15 mouse cellular contexts compared by ENCODE assay signal in the genomic region with DNA sequence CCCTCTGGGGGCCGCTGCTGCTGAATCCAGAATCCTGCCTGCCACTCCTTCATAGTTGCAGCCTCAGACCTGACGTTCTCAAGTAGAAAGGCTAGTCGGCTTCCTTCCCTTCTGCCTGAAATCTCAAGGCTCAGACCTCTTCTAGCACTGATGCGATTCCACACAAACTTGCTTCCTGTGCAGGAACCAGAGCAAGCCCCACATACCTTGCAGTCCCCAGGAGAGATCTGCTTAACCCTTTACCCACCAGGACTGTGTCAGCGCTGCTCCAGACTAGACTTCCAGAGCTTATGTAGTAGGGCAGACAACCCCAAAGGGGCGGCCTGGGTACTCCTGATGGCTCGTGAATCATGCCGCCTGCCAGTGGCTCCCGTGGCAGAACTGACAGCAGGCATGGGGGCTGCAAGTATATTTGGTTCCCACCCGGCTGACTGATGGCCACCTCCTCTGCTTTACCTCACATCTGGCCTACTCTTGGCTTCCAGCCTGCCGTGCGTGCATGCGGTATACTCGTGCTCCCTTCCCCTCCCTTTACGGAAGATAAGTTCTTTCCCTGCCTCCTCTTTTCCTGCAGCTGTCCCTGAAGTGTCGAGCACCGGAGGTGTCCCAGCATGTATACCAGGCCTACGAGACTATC. TPM values are rescaled to one million over a fixed set of nuclear protein-coding genes. Genes with fewer than 3 reads are reported as not detected.
A peak's percentile ranks its signal among the peaks of the same experiment; 100 is the strongest.
DNase-seq lines count a peak whose midpoint lies in the region; ATAC-seq and TF ChIP-seq lines count a peak whose summit lies in the region.
"Had no signal": no experiment of that assay in that cellular context is flagged by ENCODE, and none has a peak within 500 bp of the region (broad histone marks: within the 10 kb centered on the region; RNA-seq: fewer than 3 reads in every experiment).

No protein-coding gene starts in this region.

- H3K9ac ChIP-seq in heart, postnatal 0 days (replicated peaks; ENCODE audit: low read depth, low read length) = no peak overlapping the region
- H3K9ac ChIP-seq: neural tube, embryonic 13.5 days had no signal

- H3K9me3 ChIP-seq in heart, postnatal 0 days (replicated peaks; ENCODE audit: control insufficient read depth, low read length) = no peaks in the 10 kb centered on the region
- H3K9me3 ChIP-seq in forebrain, embryonic 10.5 days = no peaks in the 10 kb centered on the region
- H3K9me3 ChIP-seq: neural tube, embryonic 13.5 days had no signal

- intact Hi-C loops in heart, postnatal 25 days (cut with DNase I) = no loop called here
- intact Hi-C loops in left cerebral cortex, postnatal 14 days (cut with DNase I) = no loop called here

- no peak overlapping the region for H3K27ac ChIP-seq in heart, postnatal 0 days (ENCODE audit: low read depth)
- H3K27ac ChIP-seq in forebrain, embryonic 10.5 days = no peak overlapping the region
- H3K27ac ChIP-seq: neural tube, embryonic 13.5 days had no signal

- no peak for TF ChIP-seq CTCF in heart, postnatal 0 days (IDR thresholded peaks at IDR 0.05; ENCODE audit: low read depth)

- TF ChIP-seq EP300 in heart, postnatal 0 days (IDR thresholded peaks at IDR 0.05; ENCODE audit: low read depth) = no peak

- no peaks in the 10 kb centered on the region for H3K27me3 ChIP-seq in heart, postnatal 0 days (ENCODE audit: control insufficient read depth, insufficient read depth, low read length)
- no peaks in the 10 kb centered on the region for H3K27me3 ChIP-seq in forebrain, embryonic 10.5 days (ENCODE audit: poor library complexity, severe bottlenecking)
- H3K27me3 ChIP-seq: neural tube, embryonic 13.5 days had no signal

- H3K36me3 ChIP-seq in heart, postnatal 0 days (replicated peaks; ENCODE audit: control insufficient read depth, insufficient read depth, low read length) = peaks cover 43% of the 10 kb centered on the region
- peaks cover 70% of the 10 kb centered on the region for H3K36me3 ChIP-seq in forebrain, embryonic 10.5 days (replicated peaks)

- DNase-seq in heart, postnatal 0 days (ENCODE audit: low spot score) = no peak
- DNase-seq in heart, postnatal 25 days (ENCODE audit: low spot score) = no peak
- peak; percentile 80 to 87 for DNase-seq in frontal cortex, adult 2 months (ENCODE audit: extremely low spot score in 1 of 2, low spot score in 1 of 2)
- peak; percentile 65 to 90 for DNase-seq in left cerebral cortex, postnatal 14 days (ENCODE audit: low spot score in 2 of 2)
- DNase-seq in right cerebral cortex, postnatal 14 days = peak; percentile 69
- no peak for DNase-seq in forebrain, embryonic 10.5 days (ENCODE audit: extremely low spot score, low spot score)
- no peak for DNase-seq in embryo, embryonic 10.5 days (ENCODE audit: low spot score)
- DNase-seq in retina, postnatal 1 day = no peak
- DNase-seq: cerebellum, adult 11-12 months; kidney, adult 2 months; lung, adult 18-20 months; spleen, adult 18-20 months had no signal

- 48% methylated on average over 18 of the region's 18 CpGs for WGBS in heart, postnatal 0 days
- WGBS in forebrain, embryonic 10.5 days = 87% methylated on average over 18 of the region's 18 CpGs

- ATAC-seq in heart, postnatal 0 days (ENCODE audit: insufficient read depth, low read depth) = peak; percentile 28; the same call in 1 of the 2 replicates
- ATAC-seq: midbrain, embryonic 16.5 days had no signal

- no peak overlapping the region for H3K4me3 ChIP-seq in heart, postnatal 0 days (ENCODE audit: low read depth, low read length)
- no peak overlapping the region for H3K4me3 ChIP-seq in forebrain, embryonic 10.5 days
- H3K4me3 ChIP-seq: neural tube, embryonic 13.5 days had no signal

- no peaks in the 10 kb centered on the region for H3K4me1 ChIP-seq in heart, postnatal 0 days (ENCODE audit: control insufficient read depth, insufficient read depth)
- H3K4me1 ChIP-seq in forebrain, embryonic 10.5 days = peaks cover under 1% of the 10 kb centered on the region; the same call in 1 of the 2 replicates
- H3K4me1 ChIP-seq: neural tube, embryonic 13.5 days had no signal

- H3K4me2 ChIP-seq in heart, postnatal 0 days (ENCODE audit: low read depth, low read length) = no peak overlapping the region
- H3K4me2 ChIP-seq: neural tube, embryonic 13.5 days had no signal

RNA-seq across cellular contexts. Expression of a gene that starts 16.7 kb away (rescaled TPM):
- 2.7 TPM in 1 of 2 replicates, not detected in the other for total RNA-seq in heart, postnatal 0 days (2014; rRNA removed; ENCODE audit: low replicate concordance)
- polyA plus RNA-seq in heart, postnatal 0 days (2015; fragmentation: Nextera tagmentation; extraction: Ambion mirVana) = 0.85 and 1.1 TPM in 2 replicates
- total RNA-seq in heart, postnatal 25 days (2021) = 1 to 10 TPM; 2.4 to 5.3 TPM
- 78.9 and 79.5 TPM in 2 replicates for polyA plus RNA-seq in frontal cortex, adult 2 months (2012; rRNA removed)
- 10 to 100 TPM; 61.7 to 63.2 TPM for total RNA-seq in left cerebral cortex, postnatal 14 days (2021)
- 0.60 and 0.77 TPM in 2 replicates for polyA plus RNA-seq in forebrain, embryonic 10.5 days (2016; fragmentation: Nextera tagmentation; extraction: Ambion mirVana)
- total RNA-seq: gastrocnemius, adult 8-10 months had no signal

RNA-seq across cellular contexts. Expression of a gene that starts 23.9 kb away (rescaled TPM):
- total RNA-seq in heart, postnatal 0 days (2014; rRNA removed; ENCODE audit: low replicate concordance) = 21.9 and 28.5 TPM in 2 replicates
- 11.5 and 12.0 TPM in 2 replicates for polyA plus RNA-seq in heart, postnatal 0 days (2015; fragmentation: Nextera tagmentation; extraction: Ambion mirVana)
- total RNA-seq in heart, postnatal 25 days (2021) = 10 to 100 TPM; 19.0 to 21.2 TPM
- 89.1 and 98.7 TPM in 2 replicates for polyA plus RNA-seq in frontal cortex, adult 2 months (2012; rRNA removed)
- total RNA-seq in left cerebral cortex, postnatal 14 days (2021) = 10 to 100 TPM; 60.9 to 70.2 TPM
- polyA plus RNA-seq in forebrain, embryonic 10.5 days (2016; fragmentation: Nextera tagmentation; extraction: Ambion mirVana) = 20.0 and 20.9 TPM in 2 replicates

RNA-seq across cellular contexts. Expression of a gene that starts 54.6 kb away (rescaled TPM):
- total RNA-seq in heart, postnatal 0 days (2014; rRNA removed; ENCODE audit: low replicate concordance) = 39.0 and 56.7 TPM in 2 replicates
- polyA plus RNA-seq in heart, postnatal 0 days (2015; fragmentation: Nextera tagmentation; extraction: Ambion mirVana) = 27.4 and 29.6 TPM in 2 replicates
- total RNA-seq in heart, postnatal 25 days (2021) = 10 to 100 TPM; 53.1 to 58.1 TPM
- 150 and 165 TPM in 2 replicates for polyA plus RNA-seq in frontal cortex, adult 2 months (2012; rRNA removed)
- total RNA-seq in left cerebral cortex, postnatal 14 days (2021) = 100 to 1,000 TPM; 138 to 142 TPM
- 61.5 and 64.3 TPM in 2 replicates for polyA plus RNA-seq in forebrain, embryonic 10.5 days (2016; fragmentation: Nextera tagmentation; extraction: Ambion mirVana)

RNA-seq across cellular contexts. Expression of a gene that starts 57.5 kb away (rescaled TPM):
- total RNA-seq in heart, postnatal 0 days (2014; rRNA removed; ENCODE audit: low replicate concordance) = 17.9 and 50.4 TPM in 2 replicates
- 28.5 and 28.8 TPM in 2 replicates for polyA plus RNA-seq in heart, postnatal 0 days (2015; fragmentation: Nextera tagmentation; extraction: Ambion mirVana)
- 10 to 100 TPM; 21.4 to 21.6 TPM for total RNA-seq in heart, postnatal 25 days (2021)
- polyA plus RNA-seq in frontal cortex, adult 2 months (2012; rRNA removed) = 29.3 and 31.6 TPM in 2 replicates
- 10 to 100 TPM; 21.7 to 24.6 TPM for total RNA-seq in left cerebral cortex, postnatal 14 days (2021)
- 29.7 and 31.6 TPM in 2 replicates for polyA plus RNA-seq in forebrain, embryonic 10.5 days (2016; fragmentation: Nextera tagmentation; extraction: Ambion mirVana)

RNA-seq across cellular contexts. Expression of a gene that starts 57.8 kb away (rescaled TPM):
- 213 and 286 TPM in 2 replicates for total RNA-seq in heart, postnatal 0 days (2014; rRNA removed; ENCODE audit: low replicate concordance)
- polyA plus RNA-seq in heart, postnatal 0 days (2015; fragmentation: Nextera tagmentation; extraction: Ambion mirVana) = 204 and 238 TPM in 2 replicates
- 10 to 100 TPM; 95.7 to 96.0 TPM for total RNA-seq in heart, postnatal 25 days (2021)
- 513 and 799 TPM in 2 replicates for polyA plus RNA-seq in frontal cortex, adult 2 months (2012; rRNA removed)
- total RNA-seq in left cerebral cortex, postnatal 14 days (2021) = 100 to 1,000 TPM; 288 to 295 TPM
- polyA plus RNA-seq in forebrain, embryonic 10.5 days (2016; fragmentation: Nextera tagmentation; extraction: Ambion mirVana) = 896 and 966 TPM in 2 replicates

Comparison
In these comparisons a context has a peak if more than half of its experiments do, and no peak if none do; other contexts are left out.
1. DNase-seq: peak in frontal cortex, adult 2 months (2 of 2), left cerebral cortex, postnatal 14 days (2 of 2) and right cerebral cortex, postnatal 14 days (single experiment); none in heart, postnatal 0 days (single experiment), heart, postnatal 25 days (single experiment), forebrain, embryonic 10.5 days (single experiment), embryo, embryonic 10.5 days (single experiment) and retina, postnatal 1 day (single experiment).
2. RNA of a gene that starts 16.7 kb away (total RNA-seq): 61.7 to 63.2 TPM in left cerebral cortex, postnatal 14 days; 2.4 to 5.3 TPM in heart, postnatal 25 days and 2.7 TPM in heart, postnatal 0 days; every median in the first group is over 4 times any median in the second.